Mouse (Mus musculus) 3T3-L1 (cell line): Measurements from ENCODE around the gene Kctd2.
"Not testable (repeated sequence)": the region's sequence is repeated elsewhere in the genome, so short reads cannot be mapped to it uniquely, and the experiment has no call there.

Experiments used
- DNase-seq: peaks from one replicate; pipeline ENCODE4 v3.0.0-alpha.2; 2015; ENCODE audit warnings: low read depth, low spot score

The Kctd2 gene

DNA sequence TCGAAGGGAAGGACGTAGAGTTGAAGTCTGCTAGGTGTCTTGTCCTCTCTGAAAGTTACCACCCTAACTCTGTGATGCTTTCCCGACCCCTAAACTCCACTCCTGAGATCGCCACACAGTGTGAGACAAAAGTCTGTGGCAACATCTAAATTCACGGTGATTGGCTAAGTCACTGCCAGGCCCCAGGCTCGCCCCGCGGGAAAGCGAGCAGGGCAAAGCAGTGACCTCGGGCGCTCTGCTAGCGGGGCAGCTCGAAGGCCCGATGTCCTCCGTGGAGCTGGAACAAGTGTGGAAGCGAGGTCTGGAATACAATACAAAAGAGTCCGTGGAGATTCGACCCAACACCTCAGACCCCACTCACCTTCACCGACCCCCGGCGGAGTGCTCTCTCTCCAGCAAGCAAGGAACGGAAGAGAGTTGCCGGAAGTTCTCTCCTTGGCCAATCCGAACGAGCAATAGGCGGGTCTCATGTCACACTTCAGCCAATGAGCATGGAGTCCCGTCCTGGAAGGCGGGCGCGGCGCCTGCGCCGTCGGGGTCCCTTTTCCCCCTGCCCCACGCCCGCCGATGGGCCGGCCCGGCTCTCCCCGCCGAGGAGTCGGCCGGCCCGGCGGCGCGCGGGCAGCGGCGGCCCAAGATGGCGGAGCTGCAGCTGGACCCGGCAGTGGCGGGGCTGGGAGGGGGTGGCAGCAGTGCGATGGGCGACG, at the start of gene Kctd2, which contains the start of gene Atp5h:
Gene Kctd2 (plus strand): TSS at position 598 of the 707 bp plus-strand sequence.
Gene Atp5h (minus strand): TSS at position 432 of the 707 bp plus-strand sequence.
- DNase-seq = peak; percentile 97

DNA sequence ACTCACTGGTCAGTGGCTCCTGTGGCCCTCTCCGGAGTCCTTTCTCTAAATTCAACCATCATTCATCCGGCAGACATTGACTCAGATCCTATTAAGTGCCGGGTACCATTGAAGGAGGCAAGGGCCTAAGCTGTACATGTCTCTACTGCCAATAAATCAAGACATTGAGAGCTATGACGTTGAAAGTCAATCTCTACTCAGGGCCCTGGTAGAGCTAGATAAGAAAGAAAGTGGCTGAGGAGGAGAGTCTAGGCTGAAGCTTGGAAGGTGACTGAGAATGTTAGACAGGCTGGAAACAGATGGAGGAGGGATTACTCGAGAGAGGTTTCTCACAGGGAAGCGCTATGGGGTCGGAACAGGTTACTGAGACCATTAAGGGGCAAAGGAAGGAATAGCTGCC, 49.6 kb upstream of the Kctd2 start:
- no peak for DNase-seq

GRCm38 (mm10) chr11:115371354-115371753, 48.6 kb upstream of the Kctd2 start:
- no peak for DNase-seq

DNA sequence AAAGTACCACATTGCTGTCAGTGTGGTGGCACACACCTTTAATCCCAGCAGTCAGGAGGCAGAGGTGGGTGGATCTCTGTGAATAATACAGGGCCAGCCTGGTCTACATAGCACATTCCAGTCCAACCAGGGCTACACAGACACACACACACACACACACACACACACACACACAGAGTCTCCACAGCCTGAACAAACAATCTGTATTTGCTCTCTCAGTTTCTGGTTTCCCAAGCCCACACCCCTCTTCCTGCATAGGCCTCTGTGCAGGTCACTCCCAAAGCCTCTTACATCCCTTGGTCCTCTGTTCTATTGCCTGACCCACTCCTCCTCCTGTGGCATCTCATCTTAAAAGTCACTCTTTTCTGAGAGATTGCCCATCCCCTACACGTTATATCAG, 47.9 kb upstream of the Kctd2 start:
- no peak for DNase-seq

DNA sequence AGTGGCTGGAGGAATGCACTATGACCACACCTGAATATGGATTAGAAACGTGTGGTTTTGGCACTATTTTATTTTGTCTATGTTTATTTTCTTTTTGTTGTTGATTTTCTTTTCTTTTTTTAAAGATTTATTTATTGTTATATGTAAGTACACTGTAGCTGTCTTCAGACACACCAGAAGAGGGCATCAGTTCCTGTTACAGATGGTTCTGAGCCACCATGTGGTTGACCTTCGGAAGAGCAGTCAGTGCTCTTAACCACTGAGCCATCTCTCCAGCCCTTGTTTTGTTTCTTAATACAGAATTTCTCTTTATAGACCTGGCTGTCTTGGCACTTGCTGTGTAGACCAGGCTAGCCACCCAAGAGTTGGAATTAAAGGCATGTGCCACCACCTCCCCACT, 47.2 kb upstream of the Kctd2 start:
- DNase-seq = peak; percentile 23

DNA sequence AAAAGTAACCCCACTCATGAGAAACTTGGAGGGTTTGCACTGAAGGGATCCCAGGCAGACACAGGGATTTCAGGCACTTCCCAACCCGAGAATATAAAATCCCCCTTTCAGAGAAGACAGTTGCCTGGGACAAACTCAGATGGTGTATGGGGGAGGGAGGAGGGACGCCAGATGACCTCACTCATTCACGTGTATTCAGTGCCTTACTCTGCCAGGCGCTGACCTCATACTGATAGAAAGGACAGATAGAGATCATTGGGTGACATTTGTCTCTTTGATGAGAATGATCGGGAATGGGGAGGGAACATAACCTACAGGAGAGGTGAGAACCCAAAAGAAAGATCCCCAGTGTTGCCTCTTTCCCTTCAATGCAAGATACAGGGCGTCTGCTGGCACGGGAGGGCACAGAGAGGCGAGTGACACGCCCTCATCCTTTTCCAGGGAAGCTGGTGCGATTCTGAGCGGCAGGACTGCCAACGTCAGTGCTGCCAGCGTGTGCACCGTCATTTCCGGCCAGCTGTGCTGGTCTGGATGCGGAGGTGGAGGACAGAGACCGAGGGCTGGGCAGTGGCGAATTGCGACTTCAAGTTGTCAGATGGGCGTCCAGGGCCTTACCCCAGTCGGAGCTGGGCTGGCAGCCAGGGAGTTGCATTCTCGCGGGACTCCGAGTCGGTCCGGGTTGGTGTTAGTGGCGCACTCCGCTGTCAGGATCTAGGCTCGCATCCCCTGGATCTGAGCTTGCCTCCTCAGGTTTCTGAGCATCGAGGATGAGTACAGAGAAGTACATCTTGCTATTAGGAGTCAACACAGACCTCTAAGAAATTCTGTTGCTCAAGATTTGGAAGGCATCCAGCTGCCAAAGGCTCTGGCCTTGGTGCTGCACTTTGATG, 45.9 kb upstream of the Kctd2 start:
- DNase-seq = peak; percentile 89

- DNase-seq = no peak
Observed at GRCm38 (mm10) chr11:115374695-115375425, 45.1 kb upstream of the Kctd2 start.

DNA sequence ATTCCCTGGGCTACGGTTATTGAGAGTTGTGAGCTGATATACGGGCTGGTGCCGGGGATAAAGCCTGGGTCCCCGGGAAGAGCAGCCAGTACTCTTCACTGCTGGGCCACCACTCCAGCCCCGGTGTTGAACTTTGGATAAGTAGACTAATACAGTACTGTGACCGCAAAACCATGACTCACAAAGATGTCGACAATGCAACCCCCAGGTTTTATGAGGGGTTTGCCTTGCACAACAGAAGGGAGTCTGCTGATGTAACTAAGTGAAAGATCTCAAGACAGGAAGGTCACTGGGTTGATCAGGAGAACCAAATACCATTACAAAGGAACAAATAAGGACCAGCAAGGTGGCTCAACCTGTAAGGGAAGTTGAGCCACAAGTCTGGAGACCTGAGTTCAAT, 43.2 kb upstream of the Kctd2 start:
- peak; percentile 42 for DNase-seq

DNA sequence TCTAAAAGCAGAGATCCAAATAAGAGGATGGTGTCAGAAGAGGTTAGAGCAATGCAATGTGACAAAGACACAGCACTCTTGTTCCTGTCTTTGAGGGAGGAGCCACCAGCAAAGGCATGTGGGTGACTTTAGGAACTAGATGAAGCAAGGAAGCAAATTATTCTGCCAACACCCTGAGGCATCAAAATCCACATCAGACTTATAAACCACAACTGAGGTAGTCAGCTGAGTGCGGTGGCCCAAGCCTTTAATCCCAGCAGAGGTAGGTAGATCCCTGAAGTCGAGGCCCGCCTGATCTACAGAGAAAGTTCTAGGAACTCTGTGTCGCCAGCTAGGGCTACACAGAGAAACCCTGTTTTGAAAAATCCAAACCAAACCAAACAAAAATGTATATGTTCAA, 42.7 kb upstream of the Kctd2 start:
- no peak for DNase-seq

DNA sequence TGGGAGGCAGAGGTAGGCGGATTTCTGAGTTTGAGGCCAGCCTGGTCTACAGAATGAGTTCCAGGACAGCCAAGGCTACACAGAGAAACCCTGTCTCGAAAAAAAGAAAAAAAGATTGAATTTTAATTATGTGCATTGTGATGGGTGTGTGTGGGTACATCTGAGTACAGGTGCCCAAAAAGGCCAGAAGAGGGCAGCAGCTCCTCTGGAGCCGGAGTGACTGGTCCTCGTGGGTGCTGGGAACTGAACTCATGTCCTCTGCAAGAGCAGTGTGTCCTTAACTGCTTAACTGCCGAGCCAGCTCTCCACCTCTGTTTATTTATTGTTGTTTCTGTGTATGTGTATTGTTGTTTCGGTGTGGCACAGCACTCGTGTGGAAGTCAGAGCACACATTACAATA, 42.1 kb upstream of the Kctd2 start:
- no peak for DNase-seq

DNA sequence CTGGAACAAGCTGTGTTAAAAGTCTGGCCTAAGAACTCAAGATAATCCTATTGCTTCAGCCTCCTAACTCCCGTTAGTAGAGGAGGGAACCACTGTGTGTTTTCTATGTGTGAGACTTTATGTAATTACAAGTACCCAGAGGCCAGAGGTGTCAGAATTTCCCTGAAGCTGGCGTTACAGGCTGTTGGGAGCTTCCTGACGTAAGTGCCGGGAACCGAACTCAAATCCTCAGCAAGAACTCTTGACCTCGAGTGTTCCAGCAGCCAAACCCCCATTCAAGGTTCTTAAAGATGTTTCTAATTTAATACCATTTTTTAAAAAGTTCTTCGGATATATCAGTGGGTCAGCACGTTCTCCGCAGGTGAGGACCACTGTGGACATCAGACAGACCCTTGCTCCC, 38.7 kb upstream of the Kctd2 start:
- no peak for DNase-seq

DNA sequence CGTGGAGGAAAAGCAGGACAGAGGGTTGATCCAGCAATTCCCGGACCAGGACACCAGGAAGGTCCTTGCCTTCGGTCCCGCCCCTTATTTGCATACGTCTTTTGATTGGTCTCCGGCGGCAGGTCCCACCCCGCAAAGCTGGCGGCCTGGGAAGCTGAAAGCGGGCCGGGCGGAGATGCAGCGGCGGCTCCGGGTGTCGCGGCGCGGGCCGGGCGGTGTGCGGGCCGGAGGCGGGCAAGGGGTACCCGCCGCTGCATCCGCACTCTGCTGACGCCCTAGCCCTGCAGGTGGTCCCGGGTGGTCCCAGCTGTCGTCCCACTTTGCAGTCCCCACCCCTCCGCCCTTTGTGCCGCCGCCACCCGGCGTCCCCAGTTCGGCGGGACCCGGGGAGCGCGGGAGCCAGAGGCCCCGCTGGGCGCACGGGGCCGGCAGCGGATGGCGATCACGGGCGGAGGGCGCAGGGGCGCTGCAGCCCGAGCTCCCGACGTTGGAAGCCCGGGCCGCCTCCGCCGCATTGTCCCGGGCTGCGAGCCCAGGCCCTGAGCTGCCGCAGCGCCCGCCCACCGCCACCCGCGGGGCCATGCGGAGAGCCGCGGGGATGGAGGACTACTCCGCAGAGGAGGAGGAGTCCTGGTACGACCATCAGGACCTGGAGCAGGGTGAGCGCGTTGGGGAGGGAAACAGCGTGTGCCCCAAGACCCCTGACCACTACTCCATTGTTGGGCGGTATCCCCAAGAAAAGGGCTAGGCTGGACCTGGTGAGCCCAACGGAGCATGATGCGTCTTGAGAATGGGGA, 38.0 kb upstream of the Kctd2 start, which contains the start of gene Cdr2l:
Gene Cdr2l (plus strand): TSS at position 174 of the 797 bp plus-strand sequence.
- peak; percentile 97 for DNase-seq

DNA sequence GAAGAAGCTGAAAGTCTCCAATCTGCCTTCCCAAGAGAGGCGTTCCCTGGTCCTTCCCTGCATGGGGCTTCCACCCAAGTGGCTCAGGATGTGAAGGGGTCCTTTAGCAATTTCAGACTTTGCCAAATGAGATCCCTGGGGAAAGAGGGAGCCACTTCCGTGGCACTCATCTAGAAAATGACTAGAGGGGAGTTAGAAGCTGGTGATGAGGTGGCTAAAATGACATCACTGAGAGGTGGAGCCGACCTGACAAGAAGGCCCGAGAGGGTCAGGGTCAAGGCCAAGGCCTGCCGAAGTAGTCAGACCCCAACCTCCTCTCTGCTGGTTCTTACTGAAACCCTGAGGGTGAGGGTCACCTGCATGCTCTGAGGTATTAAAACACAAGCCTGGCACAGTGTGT, 37.0 kb upstream of the Kctd2 start:
- DNase-seq = peak; percentile 64

GRCm38 (mm10) chr11:115383701-115384474, 36.0 kb upstream of the Kctd2 start:
- DNase-seq = peak; percentile 38

- DNase-seq = peak; percentile 63
Observed at GRCm38 (mm10) chr11:115384587-115384986, 35.3 kb upstream of the Kctd2 start.

DNA sequence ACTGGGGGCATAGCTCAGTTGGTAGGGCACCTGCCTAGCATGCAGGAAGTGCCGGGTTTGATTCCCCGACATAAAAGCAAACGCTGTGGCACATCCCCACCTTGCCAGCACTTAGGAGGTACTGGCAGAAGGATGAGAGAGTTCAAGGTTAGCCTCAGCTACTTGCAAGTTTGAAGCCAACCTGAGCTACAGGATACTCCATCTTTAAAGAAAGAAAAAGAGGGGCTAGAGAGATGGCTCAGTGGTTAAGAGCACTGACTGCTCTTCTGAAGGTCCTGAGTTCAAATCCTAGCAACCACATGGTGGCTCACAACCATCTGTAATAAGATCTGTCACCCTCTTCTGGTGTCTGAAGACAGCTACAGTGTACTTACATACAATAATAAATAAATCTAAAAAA, 33.1 kb upstream of the Kctd2 start:
- DNase-seq = not testable (repeated sequence)

DNA sequence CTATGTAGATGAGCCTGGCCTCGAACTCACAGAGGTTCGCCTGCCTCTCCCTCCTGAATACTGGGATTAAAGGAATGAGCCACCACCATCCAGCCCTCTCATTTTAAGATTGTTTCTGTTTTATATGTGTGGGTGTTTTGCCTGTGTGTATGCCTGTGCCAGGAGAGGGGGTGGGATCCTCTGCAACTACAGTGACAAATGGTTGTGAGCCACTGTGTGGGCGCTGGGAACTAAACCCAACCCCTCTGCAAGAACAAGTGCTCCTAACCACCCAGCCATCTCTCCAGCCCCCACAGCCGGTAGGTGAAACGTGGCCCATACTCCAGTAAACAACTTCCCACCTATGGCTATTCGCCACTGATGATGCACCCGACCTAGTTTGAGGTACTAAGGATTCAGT, 28.6 kb upstream of the Kctd2 start:
- no peak for DNase-seq

DNA sequence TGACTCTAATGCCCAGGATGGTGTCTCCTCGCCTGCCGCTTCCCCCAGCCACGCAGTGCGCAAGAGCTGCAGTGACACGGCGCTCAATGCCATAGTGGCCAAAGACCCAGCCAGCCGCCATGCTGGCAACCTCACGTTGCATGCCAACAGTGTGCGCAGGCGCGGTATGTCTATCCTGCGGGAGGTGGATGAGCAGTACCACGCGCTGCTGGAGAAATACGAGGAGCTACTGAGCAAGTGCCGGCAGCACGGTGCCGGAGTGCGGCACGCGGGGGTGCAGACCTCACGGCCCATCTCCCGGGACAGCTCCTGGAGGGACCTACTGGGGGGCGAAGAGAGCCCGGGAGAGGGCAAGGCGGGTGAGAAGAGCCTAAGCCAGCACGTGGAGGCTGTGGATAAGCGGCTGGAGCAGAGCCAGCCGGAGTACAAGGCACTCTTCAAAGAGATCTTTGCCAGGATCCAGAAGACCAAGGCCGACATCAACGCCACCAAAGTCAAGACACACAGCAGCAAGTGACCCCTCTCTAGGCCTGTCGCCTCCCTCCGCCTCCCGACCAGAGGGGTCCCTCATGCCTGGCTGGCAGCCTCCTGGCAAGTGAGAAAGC, 26.1 kb upstream of the Kctd2 start:
- no peak for DNase-seq

DNA sequence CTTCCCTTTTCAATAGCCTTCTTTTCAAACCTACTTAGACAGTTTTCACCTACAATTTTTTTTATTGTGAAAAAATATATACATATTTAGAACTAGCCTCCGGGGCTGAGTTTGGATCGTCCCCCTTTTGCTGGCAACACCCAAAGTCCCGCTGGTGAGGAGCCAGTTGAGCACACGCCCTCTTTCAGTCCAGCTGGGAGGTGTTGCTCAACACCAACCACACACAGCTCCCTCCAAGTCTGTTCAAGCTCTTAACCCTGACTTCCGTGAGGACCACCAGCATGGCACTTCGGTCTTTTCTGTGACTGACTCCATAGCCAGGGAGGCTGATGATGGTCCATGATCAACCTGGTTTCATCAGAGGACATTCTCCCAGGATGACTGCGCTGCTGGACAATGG, 21.8 kb upstream of the Kctd2 start:
- peak; percentile 51 for DNase-seq

GRCm38 (mm10) chr11:115400126-115400525, 19.8 kb upstream of the Kctd2 start:
- peak; percentile 45 for DNase-seq
